Mouse (Mus musculus): ENCODE results near the gene Socs1. TPM values are rescaled to one million over a fixed set of nuclear protein-coding genes. Genes with fewer than 3 reads are reported as not detected.
"Not testable (repeated sequence)": the region's sequence is repeated elsewhere in the genome, so short reads cannot be mapped to it uniquely, and the experiment has no call there.

Gene Socs1
- total RNA-seq (2021), result 1 to 10 TPM in 1 of 2 experiments, under 1 TPM in 1; 0.52 to 1.0 TPM

GRCm38 (mm10) chr16:10785371-10786231, at the start of gene Socs1:
Gene Socs1, minus strand, starts transcription at chr16:10785536.
- peak; percentile 73 to 81 for DNase-seq (ENCODE audit: low spot score in 2 of 2)
- intact Hi-C loops (cut with DNase I), result loop anchor here (2.0 to 10.0 kb wide), 3 partner anchors 121 to 215 kb away; no protein-coding TSS in a partner anchor

GRCm38 (mm10) chr16:10834542-10834910, 49.2 kb upstream of the Socs1 start:
- intact Hi-C loops (cut with DNase I), result no loop called here

GRCm38 (mm10) chr16:10828461-10828805, 43.1 kb upstream of the Socs1 start:
- no peak for DNase-seq (ENCODE audit: low spot score in 2 of 2)
- intact Hi-C loops (cut with DNase I), result no loop called here

More at GRCm38 (mm10) chr16:10834542-10834910, 49.2 kb upstream of the Socs1 start:
- DNase-seq (ENCODE audit: low spot score in 2 of 2), result no peak

GRCm38 (mm10) chr16:10827766-10828460, 42.6 kb upstream of the Socs1 start:
- intact Hi-C loops (cut with DNase I), result no loop called here

GRCm38 (mm10) chr16:10827269-10827668, 41.9 kb upstream of the Socs1 start:
- intact Hi-C loops (cut with DNase I), result no loop called here

More at GRCm38 (mm10) chr16:10827766-10828460, 42.6 kb upstream of the Socs1 start:
- no peak for DNase-seq (ENCODE audit: low spot score in 2 of 2)

GRCm38 (mm10) chr16:10825840-10826239, 40.5 kb upstream of the Socs1 start:
- DNase-seq (ENCODE audit: low spot score in 2 of 2), result no peak
- intact Hi-C loops (cut with DNase I), result no loop called here

More at GRCm38 (mm10) chr16:10827269-10827668, 41.9 kb upstream of the Socs1 start:
- DNase-seq (ENCODE audit: low spot score in 2 of 2), result no peak

GRCm38 (mm10) chr16:10824536-10824935, 39.2 kb upstream of the Socs1 start:
- intact Hi-C loops (cut with DNase I), result no loop called here
- no peak for DNase-seq (ENCODE audit: low spot score in 2 of 2)

- no peak for DNase-seq (ENCODE audit: low spot score in 2 of 2)
Measured at GRCm38 (mm10) chr16:10821387-10821786, 36.1 kb upstream of the Socs1 start.

GRCm38 (mm10) chr16:10819966-10820365, 34.6 kb upstream of the Socs1 start:
- intact Hi-C loops (cut with DNase I), result no loop called here
- DNase-seq (ENCODE audit: low spot score in 2 of 2), result no peak

More at GRCm38 (mm10) chr16:10821387-10821786, 36.1 kb upstream of the Socs1 start:
- intact Hi-C loops (cut with DNase I), result no loop called here

- no peak for DNase-seq (ENCODE audit: low spot score in 2 of 2)
- intact Hi-C loops (cut with DNase I), result no loop called here
Measured at GRCm38 (mm10) chr16:10818579-10819135, 33.3 kb upstream of the Socs1 start.

- intact Hi-C loops (cut with DNase I), result no loop called here
- DNase-seq (ENCODE audit: low spot score in 2 of 2), result no peak
Measured at GRCm38 (mm10) chr16:10814864-10815263, 29.5 kb upstream of the Socs1 start.

GRCm38 (mm10) chr16:10813726-10814125, 28.4 kb upstream of the Socs1 start:
- intact Hi-C loops (cut with DNase I), result no loop called here
- no peak for DNase-seq (ENCODE audit: low spot score in 2 of 2)

- DNase-seq (ENCODE audit: low spot score in 2 of 2), result no peak
- intact Hi-C loops (cut with DNase I), result no loop called here
Measured at GRCm38 (mm10) chr16:10812865-10813371, 27.6 kb upstream of the Socs1 start, which contains the start of gene Gm11172. Gene Gm11172, plus strand, starts transcription at chr16:10812915.

GRCm38 (mm10) chr16:10810376-10810775, 25.0 kb upstream of the Socs1 start:
- intact Hi-C loops (cut with DNase I), result no loop called here
- DNase-seq (ENCODE audit: low spot score in 2 of 2), result no peak

- DNase-seq (ENCODE audit: low spot score in 2 of 2), result no peak
- intact Hi-C loops (cut with DNase I), result loop anchor here (5.0 kb wide), 1 partner anchor 36 kb away; no protein-coding TSS in a partner anchor
Measured at GRCm38 (mm10) chr16:10805789-10806527, 20.6 kb upstream of the Socs1 start, which contains the start of gene Prm1. Gene Prm1, minus strand, starts transcription at chr16:10805839.

GRCm38 (mm10) chr16:10802420-10802819, 17.1 kb upstream of the Socs1 start:
- DNase-seq (ENCODE audit: low spot score in 2 of 2); intact Hi-C loops (cut with DNase I): not testable (repeated sequence)

- intact Hi-C loops (cut with DNase I), result no loop called here
- DNase-seq (ENCODE audit: low spot score in 2 of 2), result no peak
Measured at GRCm38 (mm10) chr16:10796034-10796433, 10.7 kb upstream of the Socs1 start, which contains the start of gene Prm2. Gene Prm2, minus strand, starts transcription at chr16:10796134.

GRCm38 (mm10) chr16:10790702-10791101, 5.4 kb upstream of the Socs1 start, which contains the start of gene Prm3:
Gene Prm3, minus strand, starts transcription at chr16:10790914.
- intact Hi-C loops (cut with DNase I), result no loop called here

GRCm38 (mm10) chr16:10788866-10789265, 3.5 kb upstream of the Socs1 start:
- DNase-seq (ENCODE audit: low spot score in 2 of 2), result no peak
- intact Hi-C loops (cut with DNase I), result loop anchor here (5.0 to 10.0 kb wide), 2 partner anchors 124 to 162 kb away; no protein-coding TSS in a partner anchor

More at GRCm38 (mm10) chr16:10790702-10791101, 5.4 kb upstream of the Socs1 start, which contains the start of gene Prm3:
- DNase-seq (ENCODE audit: low spot score in 2 of 2), result no peak
